Mouse (Mus musculus) brown adipose tissue, adult 24 weeks (tissue): ENCODE data around the gene Fbxo11. TPM values are rescaled to one million over a fixed set of nuclear protein-coding genes. Genes with fewer than 3 reads are reported as not detected.
"Not testable (repeated sequence)": the region's sequence is repeated elsewhere in the genome, so short reads cannot be mapped to it uniquely, and the experiment has no call there.

Experiments used
- H3K27ac ChIP-seq: fragments of 200-500 bp; replicated peaks from 2 replicates; pipeline ENCODE4 v1.5.1; 2012; ENCODE audit warnings: low read depth, mild to moderate bottlenecking, low read length
- H3K4me1 ChIP-seq: fragments of 200-500 bp; 2 replicates; pipeline ENCODE4 v1.6.1; 2012; ENCODE audit warnings: low read length, mixed read lengths; ENCODE audit not compliant: control insufficient read depth, insufficient read depth, insufficient read length
- H3K4me3 ChIP-seq: fragments of 200-500 bp; 2 replicates; pipeline ENCODE4 v1.5.1; 2012; ENCODE audit warnings: low read depth, mild to moderate bottlenecking, low read length, moderate library complexity; ENCODE audit not compliant: insufficient read depth
- polyA plus RNA-seq: library from polyadenylated mRNA; stranded (reverse); fragments of >200 nt; gene quantifications from 2 replicates; pipeline ENCODE4 v1.2.4, GENCODE M21; 2012; ENCODE audit not compliant: missing spikeins, insufficient read depth, insufficient read length

Gene Fbxo11
- polyA plus RNA-seq, 1 experiment: 48.5 TPM

- Histone ChIP-seq H3K27ac (no peak overlapping the region), H3K4me3 (no peak overlapping the region), H3K4me1 (no peaks in the 10 kb centered on the region; the same call in 1 of the 2 replicates)
Observed at GRCm38 (mm10) chr17:87972856-87973255, 92.2 kb downstream of the Fbxo11 start.

GRCm38 (mm10) chr17:87971696-87972591 lies 93.1 kb downstream of the Fbxo11 start:
- not testable (repeated sequence) for H3K27ac ChIP-seq, H3K4me1 ChIP-seq, H3K4me3 ChIP-seq

DNA sequence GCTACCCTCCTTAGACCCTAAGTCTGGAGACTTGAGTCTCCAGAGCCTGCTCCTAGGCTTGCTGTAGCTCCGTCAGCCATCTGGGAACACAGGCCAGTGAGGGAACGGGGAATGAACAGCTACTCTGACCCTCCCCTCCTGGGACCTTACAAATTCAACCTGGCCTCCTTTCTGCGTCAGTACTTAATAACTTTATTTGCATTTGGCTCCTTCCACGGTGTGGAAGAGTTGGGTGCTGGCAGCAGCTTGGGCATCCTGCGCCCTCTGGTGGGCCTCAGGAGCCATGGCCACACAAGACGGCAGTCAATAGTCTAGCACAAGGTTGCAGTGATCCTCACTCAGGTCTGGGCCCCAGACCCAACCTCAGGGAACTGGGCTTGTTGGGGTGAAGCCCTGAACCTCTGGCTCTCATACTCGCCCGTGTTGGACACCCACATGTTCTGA lies 96.6 kb downstream of the Fbxo11 start:
- not testable (repeated sequence) for H3K4me3 ChIP-seq, H3K27ac ChIP-seq, H3K4me1 ChIP-seq

DNA sequence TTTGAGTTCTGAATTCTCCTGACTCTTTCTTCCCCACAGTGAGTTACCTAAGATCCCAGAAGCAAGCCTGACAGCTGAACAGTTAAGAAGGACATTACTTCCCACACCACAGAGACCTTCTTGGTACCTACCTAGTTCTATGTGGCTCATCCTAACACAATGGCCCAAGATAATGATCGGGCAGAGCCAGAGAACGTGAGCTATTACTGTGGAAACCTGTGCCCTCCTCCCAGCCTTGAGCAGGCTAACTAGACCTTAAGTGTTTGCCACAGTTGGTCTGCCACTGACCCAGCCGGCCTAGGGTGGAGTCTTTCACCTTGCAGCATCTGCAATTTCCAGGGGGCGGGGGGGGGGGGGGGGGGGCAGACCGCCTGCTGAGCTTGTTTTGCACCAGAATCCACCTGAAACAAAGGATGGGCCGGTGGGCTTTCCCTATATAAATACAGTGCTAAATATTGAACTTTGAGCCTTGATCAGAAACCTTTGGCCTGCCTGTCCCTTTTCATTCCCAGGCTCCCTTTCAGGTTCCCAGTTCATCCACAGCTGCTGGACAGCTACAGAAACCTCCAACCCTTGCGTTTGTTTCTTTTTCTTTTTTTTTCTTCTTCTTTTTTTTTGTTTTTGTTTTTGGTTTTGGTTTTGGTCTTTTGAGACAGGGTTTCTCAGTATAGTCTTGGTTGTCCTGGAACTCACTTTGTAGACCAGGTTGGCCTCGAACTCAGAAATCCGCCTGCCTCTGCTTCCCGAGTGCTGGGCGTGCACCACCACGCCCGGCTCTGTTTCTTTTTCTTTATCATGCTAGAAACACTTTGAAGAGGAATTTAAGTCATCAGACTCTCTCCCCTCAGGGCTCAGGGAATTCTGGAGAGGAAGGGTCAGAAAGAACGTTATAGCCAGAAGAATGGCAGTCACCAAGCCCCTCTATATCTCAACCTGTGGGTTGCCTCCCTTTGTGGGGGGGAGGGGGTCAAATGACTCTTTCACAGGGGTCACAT lies 101.7 kb downstream of the Fbxo11 start:
- Histone ChIP-seq H3K27ac (no peak overlapping the region), H3K4me1 (no peaks in the 10 kb centered on the region), H3K4me3 (no peak overlapping the region)

- not testable (repeated sequence) for H3K4me3 ChIP-seq, H3K27ac ChIP-seq, H3K4me1 ChIP-seq
Observed at GRCm38 (mm10) chr17:87959931-87960330, 105.2 kb downstream of the Fbxo11 start.

GRCm38 (mm10) chr17:87959406-87959805 lies 105.7 kb downstream of the Fbxo11 start:
- not testable (repeated sequence) for H3K4me3 ChIP-seq, H3K27ac ChIP-seq, H3K4me1 ChIP-seq

DNA sequence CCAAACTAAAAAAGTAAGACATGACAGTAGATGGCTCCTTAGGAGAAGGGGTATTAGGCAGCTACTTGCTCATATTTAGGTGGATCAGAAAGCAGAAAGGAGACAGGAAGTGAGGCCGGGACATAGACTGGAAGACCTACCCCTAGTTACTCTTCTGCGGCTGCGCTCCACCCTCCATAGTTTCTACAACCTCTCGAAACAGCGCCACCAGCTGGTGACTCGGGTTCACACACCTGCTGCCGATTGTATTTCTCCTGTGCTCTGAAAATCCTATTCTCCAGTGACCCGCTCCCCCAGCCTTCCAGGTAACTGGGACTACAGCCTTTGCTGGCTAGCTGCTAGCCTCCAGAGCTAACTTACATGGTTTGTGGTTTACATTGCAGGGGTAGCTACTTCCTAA lies 106.8 kb downstream of the Fbxo11 start:
- no peaks in the 10 kb centered on the region for H3K4me1 ChIP-seq
- no peak overlapping the region for H3K4me3 ChIP-seq
- H3K27ac ChIP-seq: no peak overlapping the region

GRCm38 (mm10) chr17:87957096-87957840 lies 107.8 kb downstream of the Fbxo11 start:
- H3K4me1 ChIP-seq: no peaks in the 10 kb centered on the region
- H3K27ac ChIP-seq: no peak overlapping the region
- H3K4me3 ChIP-seq: no peak overlapping the region

DNA sequence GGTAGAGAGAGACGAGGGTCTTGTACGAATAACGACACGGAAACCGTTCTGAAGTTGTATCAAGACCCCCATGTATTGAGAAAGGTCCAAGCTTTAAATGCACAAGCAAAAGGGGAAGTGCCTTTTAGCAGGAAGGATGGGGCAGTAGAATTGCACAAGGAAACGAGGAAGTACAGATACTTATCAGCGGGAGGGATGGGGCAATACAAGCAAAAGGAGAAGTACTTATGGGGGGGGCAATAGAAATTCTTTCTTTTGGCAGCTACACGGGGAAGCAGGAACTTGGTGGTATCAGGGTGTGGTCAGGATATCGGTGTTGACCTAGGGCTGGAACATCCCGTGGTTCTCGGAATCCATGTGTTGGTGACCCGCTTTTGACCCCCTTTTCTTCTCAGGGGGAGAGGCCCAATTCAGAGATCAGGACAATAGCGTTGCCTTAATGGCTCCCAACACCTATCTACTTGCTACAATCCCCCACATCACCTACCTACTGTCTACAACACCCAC lies 110.4 kb downstream of the Fbxo11 start:
- H3K4me1 ChIP-seq, H3K27ac ChIP-seq, H3K4me3 ChIP-seq: not testable (repeated sequence)

DNA sequence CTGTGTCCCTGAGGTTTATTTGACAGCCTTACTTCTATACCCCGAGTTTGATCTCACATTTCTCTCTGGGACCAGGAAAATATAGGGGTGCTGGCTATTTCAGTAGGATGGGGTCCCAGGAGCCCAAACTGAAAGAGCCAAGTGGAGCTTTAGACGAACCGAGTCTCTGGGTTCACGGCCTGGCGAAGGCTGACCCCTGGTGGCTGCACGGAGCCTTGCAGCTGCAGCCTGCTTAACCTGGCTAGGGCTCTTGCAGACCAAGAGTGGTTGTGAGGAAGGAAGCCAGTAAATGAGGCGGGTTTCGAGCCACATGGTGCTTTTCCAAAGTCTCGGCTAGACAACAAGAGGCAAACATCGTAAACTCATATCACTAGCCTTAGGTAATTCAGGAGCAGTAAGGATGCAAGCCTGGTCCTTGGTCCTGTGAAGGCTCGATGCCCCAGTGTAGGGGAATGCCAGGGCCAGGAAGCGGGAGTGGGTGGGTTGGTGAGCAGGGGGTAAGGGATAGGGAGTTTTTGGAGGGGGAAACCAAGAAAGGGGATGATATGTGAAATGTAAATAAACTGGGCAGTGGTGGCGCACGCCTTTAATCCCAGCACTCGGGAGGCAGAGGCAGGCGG lies 116.0 kb downstream of the Fbxo11 start:
- no peak overlapping the region for H3K4me3 ChIP-seq
- no peaks in the 10 kb centered on the region for H3K4me1 ChIP-seq
- no peak overlapping the region for H3K27ac ChIP-seq

Other genes starting within 250 kb of the Fbxo11 start
- not detected in 2 replicates for gene Rpl36-ps4, start 144.3 kb downstream of the Fbxo11 start, polyA plus RNA-seq
- 6.8 and 9.3 TPM in 2 replicates for gene Msh6, start 90.2 kb downstream of the Fbxo11 start, polyA plus RNA-seq